Mouse (Mus musculus): ENCODE measurements around the gene Bms1.

DNA sequence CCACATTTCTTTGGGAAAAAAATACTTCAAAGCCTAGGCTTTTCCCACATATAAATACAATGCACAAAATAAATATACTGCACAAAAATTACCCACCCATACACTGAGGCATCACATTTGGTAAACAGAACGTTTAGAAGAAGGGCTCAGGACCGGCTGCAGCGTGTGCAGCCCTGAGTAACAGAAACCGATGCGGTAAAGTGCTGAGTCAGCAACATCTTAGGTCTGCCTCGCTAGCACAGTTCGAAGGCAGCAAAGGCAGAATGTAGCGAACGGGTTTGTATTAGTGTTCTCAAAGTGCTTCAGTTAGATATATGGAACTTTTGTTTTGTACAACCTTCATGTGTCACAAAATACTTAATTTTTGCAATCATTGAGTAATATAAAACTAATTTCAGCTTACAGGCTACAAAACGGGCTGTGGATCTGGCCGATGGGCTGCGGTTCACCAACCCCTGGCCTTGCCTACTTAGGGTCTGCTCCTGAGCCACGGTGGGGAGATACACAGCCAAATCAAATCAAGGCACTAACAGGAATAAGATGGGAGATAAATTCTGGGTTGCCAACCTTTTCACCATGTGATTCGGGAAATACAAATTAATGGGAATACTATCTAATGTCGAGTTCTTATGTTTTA is 42.9 kb upstream of the Bms1 start:
- no peak for TF ChIP-seq CTCF (IDR thresholded peaks at IDR 0.05; ENCODE audit: low read depth, low read length)
- no peak for TF ChIP-seq POLR2A (IDR thresholded peaks at IDR 0.05; ENCODE audit: extremely low read depth, insufficient read depth, low read length)

Data from liver, adult 2 months (tissue).